Mouse (Mus musculus): ENCODE data around the gene Hmgcr. TPM values are rescaled to one million over a fixed set of nuclear protein-coding genes. Genes with fewer than 3 reads are reported as not detected.

The Hmgcr gene
- polyA plus RNA-seq, 1 experiment from 2014 or later = 110 TPM

DNA sequence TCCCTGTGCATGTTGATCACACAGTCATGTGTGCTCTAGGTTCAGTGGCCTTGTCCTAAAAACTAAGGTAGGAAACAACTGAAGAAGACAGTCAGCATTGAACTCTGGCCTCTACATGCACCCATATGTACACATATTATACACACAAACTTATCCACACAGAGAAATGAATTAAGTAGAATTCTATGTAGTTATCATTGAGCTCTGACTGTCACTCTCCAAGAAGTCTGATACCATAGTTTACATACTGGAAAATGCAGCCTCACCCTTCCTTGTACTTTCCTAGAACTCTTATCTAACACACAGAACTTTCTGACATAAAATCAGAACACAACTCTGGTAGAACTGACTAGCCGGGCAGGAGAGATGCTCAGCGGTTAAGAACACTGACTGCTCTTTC is 66.5 kb downstream of the Hmgcr start:
- ATAC-seq (ENCODE audit: insufficient number of reproducible peaks, insufficient read depth, low FRiP score, low TSS enrichment, low read depth) = no peak

DNA sequence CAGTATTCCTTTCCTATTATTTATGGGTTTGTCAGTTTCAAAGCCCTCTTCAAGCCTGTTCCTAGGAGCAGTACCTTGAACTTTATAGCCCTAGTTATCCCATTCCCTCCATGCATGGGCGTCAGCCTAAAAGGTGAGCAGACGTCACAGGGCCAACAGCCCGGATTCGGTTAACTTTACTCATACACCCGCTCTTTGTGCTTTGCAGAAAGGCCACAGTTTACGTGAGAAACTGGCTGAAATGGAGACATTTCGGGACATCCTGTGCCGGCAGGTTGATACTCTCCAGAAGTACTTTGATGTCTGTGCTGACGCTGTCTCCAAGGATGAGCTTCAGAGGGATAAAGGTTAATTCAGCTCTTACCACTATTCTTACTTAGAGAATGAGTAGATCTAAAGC is 71.6 kb downstream of the Hmgcr start:
- H3K4me3 ChIP-seq (replicated peaks) = no peak overlapping the region
- no peaks in the 10 kb centered on the region for H3K27me3 ChIP-seq
- ATAC-seq (ENCODE audit: insufficient number of reproducible peaks, insufficient read depth, low FRiP score, low TSS enrichment, low read depth) = no peak
- H3K4me1 ChIP-seq (replicated peaks) = no peaks in the 10 kb centered on the region
- H3K9ac ChIP-seq (replicated peaks) = no peak overlapping the region
- WGBS = 82% methylated on average over 9 of the region's 9 CpGs
- H3K36me3 ChIP-seq = peaks cover 13% of the 10 kb centered on the region
- H3K27ac ChIP-seq = no peak overlapping the region
- H3K9me3 ChIP-seq = no peaks in the 10 kb centered on the region
- H3K4me2 ChIP-seq = no peak overlapping the region

More for the DNA sequence above, 66.5 kb downstream of the Hmgcr start:
- 95% methylated on average over 2 of the region's 2 CpGs for WGBS
- Histone ChIP-seq H3K27ac (no peak overlapping the region), H3K4me1 (replicated peaks) (no peaks in the 10 kb centered on the region), H3K27me3 (no peaks in the 10 kb centered on the region), H3K9me3 (no peaks in the 10 kb centered on the region), H3K36me3 (peaks cover 30% of the 10 kb centered on the region), H3K4me3 (replicated peaks) (no peak overlapping the region), H3K4me2 (no peak overlapping the region), H3K9ac (replicated peaks) (no peak overlapping the region)

Other genes with a start within 250 kb of the Hmgcr start
- gene Ankdd1b, start 199.7 kb downstream of the Hmgcr start, polyA plus RNA-seq (2016; fragmentation: Nextera tagmentation; extraction: Ambion mirVana) = 0.10 and 0.11 TPM in 2 replicates
- gene Gm17622, start 180.2 kb downstream of the Hmgcr start, polyA plus RNA-seq (2016; fragmentation: Nextera tagmentation; extraction: Ambion mirVana) = not detected in 2 replicates
- 9.8 and 11.4 TPM in 2 replicates for gene Polk, start 128.4 kb downstream of the Hmgcr start, polyA plus RNA-seq (2016; fragmentation: Nextera tagmentation; extraction: Ambion mirVana)
- gene Col4a3bp, start 128.3 kb downstream of the Hmgcr start, polyA plus RNA-seq (2016; fragmentation: Nextera tagmentation; extraction: Ambion mirVana) = 9.1 and 9.8 TPM in 2 replicates
- 0.12 TPM in 1 of 2 replicates, not detected in the other for gene Ankrd31, start 77.3 kb upstream of the Hmgcr start, polyA plus RNA-seq (2016; fragmentation: Nextera tagmentation; extraction: Ambion mirVana)

All from limb, embryonic 12.5 days (tissue).